Mouse (Mus musculus): Measurements from ENCODE around the gene Plbd2. TPM values are rescaled to one million over a fixed set of nuclear protein-coding genes. Genes with fewer than 3 reads are reported as not detected.

Gene Plbd2
- polyA plus RNA-seq, 1 experiment from 2014 or later: 30.9 TPM

GRCm38 (mm10) chr5:120514031-120514677, 10.7 kb upstream of the Plbd2 start:
- Histone ChIP-seq H3K9ac (replicated peaks; ENCODE audit: low read depth, low read length) (no peak overlapping the region), H3K4me1 (ENCODE audit: control insufficient read depth, insufficient read depth, low read length) (0 out of 2 replicates have a peak, but pooled peaks cover 4% of the 10 kb centered on the region), H3K4me3 (ENCODE audit: low read depth, low read length) (no peak overlapping the region), H3K27me3 (ENCODE audit: control insufficient read depth, insufficient read depth, low read length) (no peaks in the 10 kb centered on the region), H3K4me2 (ENCODE audit: low read depth, low read length) (no peak overlapping the region), H3K27ac (ENCODE audit: low read depth, low read length) (no peak overlapping the region), H3K9me3 (ENCODE audit: control insufficient read depth, low read length) (no peaks in the 10 kb centered on the region), H3K36me3 (ENCODE audit: control insufficient read depth, insufficient read depth, low read length) (no peaks in the 10 kb centered on the region)
- WGBS: 75% methylated on average over 9 of the region's 9 CpGs
- ATAC-seq (ENCODE audit: low read depth): no peak

DNA sequence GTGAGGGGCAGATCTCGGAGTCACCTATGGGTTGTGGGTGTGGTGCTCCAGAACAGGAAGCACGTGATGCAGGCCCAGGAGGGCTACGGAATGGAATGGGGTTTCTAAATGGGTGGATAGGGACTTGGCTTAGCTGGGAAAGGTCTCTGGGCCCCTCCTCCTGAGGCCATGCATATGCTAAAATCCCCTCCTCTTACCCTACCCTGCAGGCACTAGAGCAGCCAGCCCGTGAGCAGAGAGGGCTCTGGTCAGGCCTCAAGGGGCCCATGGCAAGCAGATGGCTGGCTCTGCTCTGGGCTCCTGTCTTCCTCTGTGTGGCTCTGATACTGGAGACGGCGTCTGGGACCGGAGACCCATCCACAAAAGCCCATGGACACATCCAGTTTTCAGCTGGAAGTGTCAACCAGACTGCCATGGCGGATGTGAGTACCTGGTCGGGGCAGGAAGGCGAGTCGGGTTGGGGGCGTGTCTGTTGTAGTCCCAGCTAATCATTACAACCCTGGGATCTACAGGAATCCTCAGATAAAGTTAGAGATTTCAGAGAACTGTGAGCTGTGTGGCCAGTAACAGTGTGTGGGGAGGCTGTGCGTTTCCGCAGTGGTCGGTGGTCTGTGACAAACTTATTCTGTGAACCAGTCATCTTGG, 9.6 kb upstream of the Plbd2 start:
- Histone ChIP-seq H3K4me1 (ENCODE audit: control insufficient read depth, insufficient read depth, low read length) (0 out of 2 replicates have a peak, but pooled peaks cover 4% of the 10 kb centered on the region), H3K27ac (ENCODE audit: low read depth, low read length) (no peak overlapping the region), H3K9ac (replicated peaks; ENCODE audit: low read depth, low read length) (no peak overlapping the region), H3K36me3 (ENCODE audit: control insufficient read depth, insufficient read depth, low read length) (no peaks in the 10 kb centered on the region), H3K27me3 (ENCODE audit: control insufficient read depth, insufficient read depth, low read length) (no peaks in the 10 kb centered on the region), H3K4me3 (ENCODE audit: low read depth, low read length) (no peak overlapping the region), H3K4me2 (ENCODE audit: low read depth, low read length) (no peak overlapping the region), H3K9me3 (ENCODE audit: control insufficient read depth, low read length) (no peaks in the 10 kb centered on the region)
- no peak for ATAC-seq (ENCODE audit: low read depth)
- 39% methylated on average over 15 of the region's 15 CpGs for WGBS

GRCm38 (mm10) chr5:120511643-120512220, 8.3 kb upstream of the Plbd2 start:
- no peaks in the 10 kb centered on the region for H3K36me3 ChIP-seq (ENCODE audit: control insufficient read depth, insufficient read depth, low read length)
- no peak overlapping the region for H3K27ac ChIP-seq (ENCODE audit: low read depth, low read length)
- peak overlapping the region; percentile 34 for H3K4me3 ChIP-seq (ENCODE audit: low read depth, low read length)
- no peak for ATAC-seq (ENCODE audit: low read depth)
- peak overlapping the region; percentile 62 for H3K4me2 ChIP-seq (ENCODE audit: low read depth, low read length)
- H3K9ac ChIP-seq (replicated peaks; ENCODE audit: low read depth, low read length): 0 out of 2 replicates have a peak overlapping the region, but pooled peaks have one; percentile 4
- H3K27me3 ChIP-seq (ENCODE audit: control insufficient read depth, insufficient read depth, low read length): no peaks in the 10 kb centered on the region
- H3K4me1 ChIP-seq (ENCODE audit: control insufficient read depth, insufficient read depth, low read length): 0 out of 2 replicates have a peak, but pooled peaks cover 4% of the 10 kb centered on the region
- WGBS: 36% methylated on average over 12 of the region's 14 CpGs
- H3K9me3 ChIP-seq (ENCODE audit: control insufficient read depth, low read length): no peaks in the 10 kb centered on the region

- Histone ChIP-seq H3K4me2 (ENCODE audit: low read depth, low read length) (peak within 1 kb of the TSS; percentile 62), H3K36me3 (ENCODE audit: control insufficient read depth, insufficient read depth, low read length) (no peaks in the 10 kb centered on the region), H3K27ac (ENCODE audit: low read depth, low read length) (no peak within 1 kb of the TSS), H3K9me3 (ENCODE audit: control insufficient read depth, low read length) (no peaks in the 10 kb centered on the region), H3K4me1 (ENCODE audit: control insufficient read depth, insufficient read depth, low read length) (0 out of 2 replicates have a peak, but pooled peaks cover 4% of the 10 kb centered on the region), H3K4me3 (ENCODE audit: low read depth, low read length) (peak within 1 kb of the TSS; percentile 34), H3K27me3 (ENCODE audit: control insufficient read depth, insufficient read depth, low read length) (no peaks in the 10 kb centered on the region), H3K9ac (replicated peaks; ENCODE audit: low read depth, low read length) (0 out of 2 replicates have a peak within 1 kb of the TSS, but pooled peaks have one; percentile 4)
- peak; percentile 74 for ATAC-seq (ENCODE audit: low read depth)
- WGBS: under 1% methylated on average over 36 of the region's 36 CpGs
Observed at GRCm38 (mm10) chr5:120510982-120511642, 7.7 kb upstream of the Plbd2 start, which contains the start of gene Slc8b1. Slc8b1 (plus strand) TSS chr5:120511168.

DNA sequence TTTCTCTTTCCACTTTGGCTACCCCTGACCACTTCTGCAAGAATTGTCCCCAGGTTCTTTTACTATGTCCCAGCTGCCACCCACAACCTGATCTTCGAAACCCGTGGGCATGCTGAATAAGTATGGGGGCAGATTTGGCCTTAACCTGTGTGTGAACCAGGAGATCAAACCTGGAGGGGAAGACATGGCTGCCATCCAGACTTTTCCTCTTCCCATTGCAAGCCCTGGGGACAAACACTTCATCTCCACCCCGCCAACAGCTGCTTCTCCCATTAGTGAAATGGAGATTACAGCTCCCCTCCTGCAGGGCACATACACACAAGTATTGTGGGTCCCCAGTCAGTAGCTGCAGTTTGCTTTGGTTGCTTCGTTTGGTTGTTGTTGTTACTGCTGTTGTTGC, 3.9 kb upstream of the Plbd2 start:
- 41% methylated on average over 4 of the region's 4 CpGs for WGBS
- H3K4me3 ChIP-seq (ENCODE audit: low read depth, low read length): no peak overlapping the region
- ATAC-seq (ENCODE audit: low read depth): no peak
- H3K4me1 ChIP-seq (ENCODE audit: control insufficient read depth, insufficient read depth, low read length): peaks cover 12% of the 10 kb centered on the region
- H3K27ac ChIP-seq (ENCODE audit: low read depth, low read length): no peak overlapping the region
- H3K36me3 ChIP-seq (ENCODE audit: control insufficient read depth, insufficient read depth, low read length): no peaks in the 10 kb centered on the region
- no peaks in the 10 kb centered on the region for H3K27me3 ChIP-seq (ENCODE audit: control insufficient read depth, insufficient read depth, low read length)
- H3K9ac ChIP-seq (replicated peaks; ENCODE audit: low read depth, low read length): no peak overlapping the region
- no peaks in the 10 kb centered on the region for H3K9me3 ChIP-seq (ENCODE audit: control insufficient read depth, low read length)
- H3K4me2 ChIP-seq (ENCODE audit: low read depth, low read length): no peak overlapping the region

GRCm38 (mm10) chr5:120506490-120506889, 3.1 kb upstream of the Plbd2 start:
- Histone ChIP-seq H3K4me2 (ENCODE audit: low read depth, low read length) (no peak overlapping the region), H3K9ac (replicated peaks; ENCODE audit: low read depth, low read length) (no peak overlapping the region), H3K36me3 (ENCODE audit: control insufficient read depth, insufficient read depth, low read length) (no peaks in the 10 kb centered on the region), H3K9me3 (ENCODE audit: control insufficient read depth, low read length) (no peaks in the 10 kb centered on the region), H3K4me3 (ENCODE audit: low read depth, low read length) (no peak overlapping the region), H3K27ac (ENCODE audit: low read depth, low read length) (no peak overlapping the region), H3K27me3 (ENCODE audit: control insufficient read depth, insufficient read depth, low read length) (no peaks in the 10 kb centered on the region), H3K4me1 (ENCODE audit: control insufficient read depth, insufficient read depth, low read length) (peaks cover 17% of the 10 kb centered on the region)
- WGBS: 47% methylated on average over 9 of the region's 9 CpGs
- ATAC-seq (ENCODE audit: low read depth): no peak

GRCm38 (mm10) chr5:120505781-120506180, 2.4 kb upstream of the Plbd2 start:
- no peak for ATAC-seq (ENCODE audit: low read depth)
- Histone ChIP-seq H3K4me3 (ENCODE audit: low read depth, low read length) (no peak overlapping the region), H3K4me2 (ENCODE audit: low read depth, low read length) (no peak overlapping the region), H3K36me3 (ENCODE audit: control insufficient read depth, insufficient read depth, low read length) (no peaks in the 10 kb centered on the region), H3K9me3 (ENCODE audit: control insufficient read depth, low read length) (no peaks in the 10 kb centered on the region), H3K9ac (replicated peaks; ENCODE audit: low read depth, low read length) (no peak overlapping the region), H3K27me3 (ENCODE audit: control insufficient read depth, insufficient read depth, low read length) (no peaks in the 10 kb centered on the region), H3K27ac (ENCODE audit: low read depth, low read length) (no peak overlapping the region), H3K4me1 (ENCODE audit: control insufficient read depth, insufficient read depth, low read length) (peaks cover 13% of the 10 kb centered on the region)
- WGBS: 72% methylated on average over 9 of the region's 9 CpGs

DNA sequence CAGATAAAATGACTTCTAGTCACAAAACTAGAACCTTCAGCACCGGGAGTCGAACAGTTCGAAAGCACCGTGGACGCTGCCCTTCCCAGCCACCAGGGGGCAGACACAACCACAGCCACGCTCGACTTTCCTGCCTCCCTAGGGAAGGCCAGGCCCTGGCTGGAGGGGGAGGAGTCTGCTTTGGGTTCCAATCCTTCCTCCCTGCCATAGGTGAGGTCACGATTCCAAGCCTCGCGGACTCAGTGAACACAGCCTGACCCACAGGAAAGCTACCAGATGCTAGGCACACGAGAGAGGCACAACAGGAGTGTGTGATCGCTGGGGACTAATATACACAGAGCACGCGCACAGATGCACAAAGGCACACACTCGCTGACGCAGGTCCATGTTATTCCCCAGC, 1.9 kb upstream of the Plbd2 start:
- H3K4me2 ChIP-seq (ENCODE audit: low read depth, low read length): no peak overlapping the region
- H3K36me3 ChIP-seq (ENCODE audit: control insufficient read depth, insufficient read depth, low read length): no peaks in the 10 kb centered on the region
- ATAC-seq (ENCODE audit: low read depth): 0 out of 2 replicates have a peak, but pooled peaks have one; percentile 9
- no peaks in the 10 kb centered on the region for H3K27me3 ChIP-seq (ENCODE audit: control insufficient read depth, insufficient read depth, low read length)
- H3K9ac ChIP-seq (replicated peaks; ENCODE audit: low read depth, low read length): no peak overlapping the region
- H3K4me1 ChIP-seq (ENCODE audit: control insufficient read depth, insufficient read depth, low read length): peaks cover 13% of the 10 kb centered on the region
- WGBS: 11% methylated on average over 16 of the region's 16 CpGs
- H3K9me3 ChIP-seq (ENCODE audit: control insufficient read depth, low read length): no peaks in the 10 kb centered on the region
- no peak overlapping the region for H3K4me3 ChIP-seq (ENCODE audit: low read depth, low read length)
- no peak overlapping the region for H3K27ac ChIP-seq (ENCODE audit: low read depth, low read length)

All from neural tube, embryonic 14.5 days (tissue).